Comparison of ENCODE assay signal across 23 mouse cellular contexts in the genomic region with DNA sequence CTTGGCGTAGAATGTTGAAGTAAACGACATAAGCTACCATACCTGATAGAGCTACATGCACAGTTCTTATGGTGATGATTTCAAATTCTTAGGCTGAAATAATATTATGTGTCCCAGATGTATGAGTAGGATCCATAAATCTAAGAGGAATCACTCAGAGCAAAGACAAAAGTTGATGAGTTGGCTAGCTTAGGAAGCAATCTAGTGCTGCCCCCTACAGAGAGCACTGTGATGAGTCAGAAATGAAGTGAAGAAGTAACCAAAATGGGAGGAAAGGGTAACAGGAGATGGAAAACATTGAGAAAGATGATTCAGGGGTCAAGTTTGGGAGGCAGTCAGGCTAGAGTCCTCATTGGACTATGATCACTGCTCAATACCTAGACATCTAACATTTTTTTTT.
DNase-seq lines count a peak whose midpoint lies in the region; ATAC-seq and TF ChIP-seq lines count a peak whose summit lies in the region.
"Had no signal": no experiment of that assay in that cellular context is flagged by ENCODE, and none has a peak within 500 bp of the region (broad histone marks: within the 10 kb centered on the region; RNA-seq: fewer than 3 reads in every experiment).

No protein-coding gene starts in this region.

- no peak for TF ChIP-seq EP300 in CH12.LX (IDR thresholded peaks at IDR 0.05; ENCODE audit: low read length)

- in situ Hi-C loops in CH12.LX (cut with MboI; ENCODE audit: low pct_ligation_motif_present, low pct_unique_long_range_greater_than_20kb, low sequenced_read_pairs): no loop called here

- H3K4me2 ChIP-seq in CH12.LX (ENCODE audit: insufficient read depth, low read depth, poor library complexity, severe bottlenecking): no peak overlapping the region
- no peak overlapping the region for H3K4me2 ChIP-seq in forebrain, embryonic 15.5 days (replicated peaks)
- H3K4me2 ChIP-seq: embryonic facial prominence, embryonic 13.5 days; forebrain, embryonic 13.5 days; heart, embryonic 11.5 days; heart, embryonic 15.5 days; hindbrain, embryonic 12.5 days had no signal

- peak; percentile 3 for DNase-seq in embryo, embryonic 10 days (ENCODE audit: low spot score)
- DNase-seq in embryo, embryonic 10.5 days (ENCODE audit: low spot score): no peak
- no peak for DNase-seq in layer of hippocampus, adult 2 months (ENCODE audit: low spot score in 2 of 2)
- no peak for DNase-seq in layer of hippocampus, adult 11-12 months (ENCODE audit: low spot score)
- peak; percentile 7 for DNase-seq in CH12.LX (ENCODE audit: extremely low read depth)
- DNase-seq: adrenal gland, adult 8-10 months; adrenal gland, postnatal 36 days; cerebellum, adult 11 months; cerebellum, adult 8-10 months; cerebellum, postnatal 14 days; heart, adult 18-20 months; heart, postnatal 4 days had no signal

- peak; percentile 49 for TF ChIP-seq CTCF in layer of hippocampus, adult 2 months (conservative IDR thresholded peaks at IDR 0.05)
- peak in 1 of 2 experiments; percentile 60; a peak in 2 of 4 replicates for TF ChIP-seq CTCF in CH12.LX (conservative IDR thresholded peaks at IDR 0.05 in 1 of 2, IDR thresholded peaks at IDR 0.05 in 1 of 2; ENCODE audit: low read depth in 2 of 2, low read length in 2 of 2)

- no peaks in the 10 kb centered on the region for H3K4me1 ChIP-seq in CH12.LX (ENCODE audit: control insufficient read depth in 1 of 2, insufficient read depth in 2 of 2)
- no peaks in the 10 kb centered on the region for H3K4me1 ChIP-seq in forebrain, embryonic 15.5 days
- H3K4me1 ChIP-seq: embryonic facial prominence, embryonic 13.5 days; forebrain, embryonic 13.5 days; heart, embryonic 15.5 days; hindbrain, embryonic 12.5 days had no signal

- no peak for ATAC-seq in forebrain, embryonic 15.5 days (replicated peaks)
- ATAC-seq in monocyte, adult 5-6 weeks (replicated peaks; ENCODE audit: insufficient number of reproducible peaks, low FRiP score, low TSS enrichment, poor library complexity, severe bottlenecking): no peak
- ATAC-seq: forebrain, embryonic 13.5 days; hindbrain, embryonic 16.5 days; inflammation-experienced regulatory T-cells, adult 6 months; intestine, postnatal 0 days had no signal

- 92% methylated on average over 2 of the region's 2 CpGs for WGBS in forebrain, embryonic 15.5 days

- no peaks in the 10 kb centered on the region for H3K9me3 ChIP-seq in CH12.LX (replicated peaks; ENCODE audit: low read length)
- H3K9me3 ChIP-seq in forebrain, embryonic 15.5 days: no peaks in the 10 kb centered on the region
- H3K9me3 ChIP-seq: embryonic facial prominence, embryonic 13.5 days; forebrain, embryonic 13.5 days; G1E; heart, embryonic 15.5 days; hindbrain, embryonic 12.5 days had no signal

- no peaks in the 10 kb centered on the region for H3K27me3 ChIP-seq in CH12.LX (replicated peaks)
- no peaks in the 10 kb centered on the region for H3K27me3 ChIP-seq in forebrain, embryonic 15.5 days
- H3K27me3 ChIP-seq: embryonic facial prominence, embryonic 13.5 days; forebrain, embryonic 13.5 days; heart, embryonic 15.5 days; hindbrain, embryonic 12.5 days had no signal

- H3K27ac ChIP-seq in layer of hippocampus, adult 2 months: no peak overlapping the region
- no peak overlapping the region for H3K27ac ChIP-seq in CH12.LX (ENCODE audit: insufficient read depth, low read depth)
- no peak overlapping the region for H3K27ac ChIP-seq in forebrain, embryonic 15.5 days (replicated peaks)
- H3K27ac ChIP-seq: embryonic facial prominence, embryonic 13.5 days; forebrain, embryonic 13.5 days; heart, embryonic 15.5 days; hindbrain, embryonic 12.5 days had no signal

- no peaks in the 10 kb centered on the region for H3K36me3 ChIP-seq in CH12.LX (replicated peaks in 1 of 2; ENCODE audit: control insufficient read depth in 1 of 2, insufficient read depth in 1 of 2, low read length in 1 of 2)
- H3K36me3 ChIP-seq in forebrain, embryonic 15.5 days: no peaks in the 10 kb centered on the region
- H3K36me3 ChIP-seq: embryonic facial prominence, embryonic 13.5 days; G1E; heart, embryonic 15.5 days; hindbrain, embryonic 12.5 days had no signal

- dilution Hi-C loops in CH12.LX (cut with MboI; ENCODE audit: extremely low pct_ligation_motif_present, extremely low pct_unique_long_range_greater_than_20kb, low sequenced_read_pairs): no loop called here

- peak; percentile 64 for TF ChIP-seq RAD21 in CH12.LX (IDR thresholded peaks at IDR 0.05; ENCODE audit: low read depth, low read length)

- no peaks in the 10 kb centered on the region for H3K79me2 ChIP-seq in CH12.LX (replicated peaks; ENCODE audit: control insufficient read depth, extremely low read depth, insufficient read depth, poor library complexity, severe bottlenecking)

- no peak overlapping the region for H3K9ac ChIP-seq in CH12.LX (ENCODE audit: insufficient read depth, low read depth)
- H3K9ac ChIP-seq in forebrain, embryonic 15.5 days (replicated peaks): no peak overlapping the region
- H3K9ac ChIP-seq: embryonic facial prominence, embryonic 13.5 days; forebrain, embryonic 13.5 days; heart, embryonic 15.5 days; hindbrain, embryonic 12.5 days had no signal

- no peak overlapping the region for H3K4me3 ChIP-seq in layer of hippocampus, adult 2 months
- no peak overlapping the region for H3K4me3 ChIP-seq in CH12.LX (replicated peaks in 1 of 3; ENCODE audit: low read depth in 2 of 3, low read length in 2 of 3, poor library complexity in 1 of 3)
- H3K4me3 ChIP-seq in forebrain, embryonic 15.5 days: no peak overlapping the region
- H3K4me3 ChIP-seq: embryonic facial prominence, embryonic 13.5 days; forebrain, embryonic 13.5 days; heart, embryonic 15.5 days; hindbrain, embryonic 12.5 days had no signal

- no peak for TF ChIP-seq POLR2A in CH12.LX (IDR thresholded peaks at IDR 0.05; ENCODE audit: low read depth, low read length)

TF ChIP-seq in CH12.LX, 34 proteins besides CTCF, POLR2A, EP300 and RAD21:
- TF ChIP-seq SMC3 (IDR thresholded peaks at IDR 0.05; ENCODE audit: low read depth, low read length): peak; percentile 42
- no peak for TF ChIP-seq USF2 (conservative IDR thresholded peaks at IDR 0.05; ENCODE audit: low read depth, low read length)
- TF ChIP-seq MAFK (IDR thresholded peaks at IDR 0.05; ENCODE audit: insufficient replicate concordance, low read length): peak; percentile 92

Comparison
In these comparisons a context has a peak if more than half of its experiments do, and no peak if none do; other contexts are left out.
1. DNase-seq: peak in embryo, embryonic 10 days (single experiment) and CH12.LX (single experiment); none in embryo, embryonic 10.5 days (single experiment), layer of hippocampus, adult 2 months (0 of 2) and layer of hippocampus, adult 11-12 months (single experiment).